Mouse (Mus musculus) myocyte (in vitro differentiated cells): ENCODE measurements around the gene Gak.

Experiments
- CEBPB ChIP-seq: IDR thresholded peaks from 2 replicates; pipeline ENCODE4 v1.6.1; 2011; ENCODE audit warnings: mild to moderate bottlenecking, moderate library complexity; ENCODE audit not compliant: poor library complexity, insufficient read depth, severe bottlenecking
- MAX ChIP-seq: IDR thresholded peaks from one replicate; pipeline ENCODE4 v1.6.1; 2011; ENCODE audit warnings: low read depth, mild to moderate bottlenecking, control low read depth
- POLR2A ChIP-seq: IDR thresholded peaks from one replicate; pipeline ENCODE4 v1.6.1; 2011; ENCODE audit warnings: low read depth, mild to moderate bottlenecking, control low read depth, moderate library complexity; ENCODE audit not compliant: insufficient read length
- USF1 ChIP-seq: IDR thresholded peaks from one replicate; pipeline ENCODE4 v1.6.1; 2011; ENCODE audit warnings: low read depth, mild to moderate bottlenecking, control low read depth, moderate library complexity

- peak; percentile 96 for TF ChIP-seq POLR2A
- no peak for TF ChIP-seq CEBPB
- no peak for TF ChIP-seq USF1
- TF ChIP-seq MAX = no peak
These were observed at the start of gene Gak, which contains the start of gene Tmem175 for GRCm38 (mm10) chr5:108629634-108630483.
